In genomic region chr14:111073529-111073928, GRCm38 (mm10) we compare ENCODE assay signal across 21 mouse cellular contexts.
DNase-seq lines count a peak whose midpoint lies in the region; ATAC-seq and TF ChIP-seq lines count a peak whose summit lies in the region.
"Had no signal": no experiment of that assay in that cellular context is flagged by ENCODE, and none has a peak within 500 bp of the region (broad histone marks: within the 10 kb centered on the region; RNA-seq: fewer than 3 reads in every experiment).

No protein-coding gene starts in this region.

- peak; percentile 69; the same call in 1 of the 2 replicates for ATAC-seq in forebrain, embryonic 13.5 days
- ATAC-seq in forebrain, embryonic 12.5 days (ENCODE audit: low FRiP score) = no peak
- 0 out of 2 replicates have a peak, but pooled peaks have one; percentile 55 for ATAC-seq in hindbrain, postnatal 0 days
- ATAC-seq: intestine, postnatal 0 days had no signal

- no peak for TF ChIP-seq CTCF in hindbrain, postnatal 0 days (IDR thresholded peaks at IDR 0.05; ENCODE audit: low read depth)

- 0 out of 2 replicates have a peak, but pooled peaks cover 3% of the 10 kb centered on the region for H3K4me1 ChIP-seq in forebrain, embryonic 13.5 days
- H3K4me1 ChIP-seq in forebrain, embryonic 12.5 days = no peaks in the 10 kb centered on the region
- H3K4me1 ChIP-seq in hindbrain, postnatal 0 days (ENCODE audit: insufficient read depth, low read length) = no peaks in the 10 kb centered on the region
- H3K4me1 ChIP-seq: embryonic facial prominence, embryonic 13.5 days; kidney, embryonic 15.5 days had no signal

- no peak overlapping the region for H3K27ac ChIP-seq in forebrain, embryonic 13.5 days
- no peak overlapping the region for H3K27ac ChIP-seq in forebrain, embryonic 12.5 days
- H3K27ac ChIP-seq in hindbrain, postnatal 0 days = no peak overlapping the region
- H3K27ac ChIP-seq: embryonic facial prominence, embryonic 13.5 days; kidney, embryonic 15.5 days; left cerebral cortex, adult 2 months had no signal

- no peak overlapping the region for H3K4me2 ChIP-seq in forebrain, embryonic 13.5 days
- H3K4me2 ChIP-seq in forebrain, embryonic 12.5 days = no peak overlapping the region
- no peak overlapping the region for H3K4me2 ChIP-seq in hindbrain, postnatal 0 days (ENCODE audit: low read depth, low read length)
- H3K4me2 ChIP-seq: embryonic facial prominence, embryonic 13.5 days; kidney, embryonic 15.5 days; liver, embryonic 11.5 days had no signal

- DNase-seq in left cerebral cortex, postnatal 4 days = peak; percentile 64
- DNase-seq in left cerebral cortex, adult 9 months (ENCODE audit: low spot score in 2 of 2) = no peak
- peak; percentile 20 to 32 for DNase-seq in right cerebral cortex, postnatal 10 days (ENCODE audit: low spot score in 2 of 2)
- no peak for DNase-seq in right cerebral cortex, postnatal 36 days (ENCODE audit: low spot score in 2 of 2)
- DNase-seq in hindbrain, postnatal 0 days (ENCODE audit: low spot score) = peak; percentile 69
- DNase-seq in yolk sac, embryonic 10.5 days (ENCODE audit: low spot score) = no peak
- DNase-seq: adrenal gland, postnatal 36 days; cerebellum, adult 8-10 months; gastrocnemius, postnatal 36 days; lung, adult 18-20 months; lung, postnatal 36 days; spleen, adult 18-20 months; thymus, postnatal 25 days had no signal

- WGBS in forebrain, embryonic 13.5 days = 68% methylated on average over 4 of the region's 4 CpGs
- WGBS in forebrain, embryonic 12.5 days = 74% methylated on average over 4 of the region's 4 CpGs
- WGBS in hindbrain, postnatal 0 days = 31% methylated on average over 4 of the region's 4 CpGs

- no peak overlapping the region for H3K9ac ChIP-seq in forebrain, embryonic 13.5 days
- H3K9ac ChIP-seq in forebrain, embryonic 12.5 days = no peak overlapping the region
- no peak overlapping the region for H3K9ac ChIP-seq in hindbrain, postnatal 0 days (replicated peaks; ENCODE audit: low read length)
- H3K9ac ChIP-seq: embryonic facial prominence, embryonic 13.5 days; kidney, embryonic 15.5 days had no signal

- H3K27me3 ChIP-seq in forebrain, embryonic 13.5 days = no peaks in the 10 kb centered on the region
- no peaks in the 10 kb centered on the region for H3K27me3 ChIP-seq in forebrain, embryonic 12.5 days
- H3K27me3 ChIP-seq in hindbrain, postnatal 0 days (ENCODE audit: insufficient read depth, low read length) = no peaks in the 10 kb centered on the region
- H3K27me3 ChIP-seq: CH12.LX; embryonic facial prominence, embryonic 13.5 days; kidney, embryonic 15.5 days had no signal

- H3K36me3 ChIP-seq in forebrain, embryonic 13.5 days (ENCODE audit: poor library complexity, severe bottlenecking) = no peaks in the 10 kb centered on the region
- H3K36me3 ChIP-seq in forebrain, embryonic 12.5 days (replicated peaks) = no peaks in the 10 kb centered on the region
- H3K36me3 ChIP-seq in hindbrain, postnatal 0 days (ENCODE audit: insufficient read depth, low read length) = no peaks in the 10 kb centered on the region
- H3K36me3 ChIP-seq: embryonic facial prominence, embryonic 13.5 days; kidney, embryonic 15.5 days had no signal

- H3K9me3 ChIP-seq in forebrain, embryonic 13.5 days (replicated peaks) = no peaks in the 10 kb centered on the region
- H3K9me3 ChIP-seq in forebrain, embryonic 12.5 days = no peaks in the 10 kb centered on the region
- no peaks in the 10 kb centered on the region for H3K9me3 ChIP-seq in hindbrain, postnatal 0 days (ENCODE audit: low read length)
- H3K9me3 ChIP-seq: embryonic facial prominence, embryonic 13.5 days; kidney, embryonic 15.5 days had no signal

- H3K4me3 ChIP-seq in forebrain, embryonic 13.5 days = no peak overlapping the region
- no peak overlapping the region for H3K4me3 ChIP-seq in forebrain, embryonic 12.5 days (replicated peaks)
- H3K4me3 ChIP-seq in hindbrain, postnatal 0 days (ENCODE audit: low read length) = no peak overlapping the region
- H3K4me3 ChIP-seq: embryonic facial prominence, embryonic 13.5 days; kidney, embryonic 15.5 days; left cerebral cortex, adult 2 months had no signal

- intact Hi-C loops in left cerebral cortex, postnatal 4 days (cut with DNase I) = no loop called here

Comparison
In these comparisons a context has a peak if more than half of its experiments do, and no peak if none do; other contexts are left out.
1. DNase-seq: peak in left cerebral cortex, postnatal 4 days (single experiment), right cerebral cortex, postnatal 10 days (2 of 2) and hindbrain, postnatal 0 days (single experiment); none in left cerebral cortex, adult 9 months (0 of 2), right cerebral cortex, postnatal 36 days (0 of 2) and yolk sac, embryonic 10.5 days (single experiment).